Mouse (Mus musculus): Measurements from ENCODE around the gene Zdhhc9.
"Not testable (repeated sequence)": the region's sequence is repeated elsewhere in the genome, so short reads cannot be mapped to it uniquely, and the experiment has no call there.

Zdhhc9 gene

DNA sequence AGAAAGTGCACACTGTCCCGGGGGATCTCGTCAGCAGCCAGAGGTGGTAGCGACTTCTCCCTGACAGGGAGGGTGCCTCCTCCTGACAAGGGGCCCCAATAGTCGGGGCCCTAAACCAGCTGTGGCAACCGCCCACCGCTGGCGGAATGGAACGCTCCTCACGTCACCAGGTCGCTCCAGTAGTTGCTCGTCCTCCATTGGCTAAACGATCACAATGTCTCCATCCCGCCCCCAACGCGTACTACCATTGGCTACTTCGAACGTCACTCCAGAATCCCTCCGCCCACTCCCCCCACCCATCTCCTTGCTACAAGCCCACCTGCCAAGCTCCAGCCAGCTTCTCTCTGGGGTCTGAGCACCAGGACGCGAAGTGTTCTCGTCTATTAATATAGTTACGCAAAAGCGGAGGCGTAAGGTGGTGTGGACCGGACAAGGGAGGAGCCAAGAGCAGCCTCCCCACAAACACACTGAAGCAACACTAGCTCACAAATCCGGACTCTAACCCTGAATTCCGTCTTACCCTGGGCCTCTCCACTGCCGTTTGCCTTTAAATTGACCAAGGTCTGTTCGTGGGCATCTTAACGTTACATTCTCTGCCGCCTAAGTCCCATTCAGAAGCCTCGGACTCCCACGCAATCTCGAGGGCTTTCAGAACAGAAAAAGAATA is at the start of gene Zdhhc9:
Zdhhc9 (minus strand) TSS at position 360 of the 667 bp plus-strand sequence.
- peak; percentile 89 for DNase-seq

GRCm38 (mm10) chrX:48257011-48257410 is 48.3 kb upstream of the Zdhhc9 start:
- no peak for DNase-seq

DNA sequence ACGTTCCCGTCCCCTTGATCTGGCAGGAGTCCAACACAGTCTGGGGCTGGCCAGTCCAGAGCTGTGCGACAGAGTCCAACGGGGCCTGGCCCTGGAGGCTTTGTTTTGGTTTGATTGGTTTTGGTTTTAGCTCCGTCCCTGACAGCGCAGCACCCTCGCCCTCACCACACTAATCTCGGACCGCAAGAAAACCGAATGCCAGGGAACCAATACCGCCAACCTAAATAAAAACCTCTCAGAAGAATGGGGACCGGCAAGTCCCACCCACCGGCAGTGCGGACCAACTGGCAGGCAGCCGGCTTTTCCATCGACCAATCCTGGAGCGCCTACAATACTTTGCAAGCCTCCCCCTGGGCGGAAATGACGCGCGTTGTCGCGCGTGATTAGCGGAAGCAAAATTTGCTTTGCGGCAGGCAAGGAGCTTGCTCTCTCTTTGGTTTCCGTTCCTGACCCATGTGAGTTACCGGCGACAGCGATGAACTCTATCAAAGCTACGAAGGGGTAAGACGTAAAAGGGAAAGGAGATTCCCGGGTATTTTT is 47.9 kb upstream of the Zdhhc9 start, which contains the start of gene Utp14a:
Utp14a (plus strand) TSS at position 395 of the 540 bp plus-strand sequence.
- DNase-seq: peak; percentile 95

DNA sequence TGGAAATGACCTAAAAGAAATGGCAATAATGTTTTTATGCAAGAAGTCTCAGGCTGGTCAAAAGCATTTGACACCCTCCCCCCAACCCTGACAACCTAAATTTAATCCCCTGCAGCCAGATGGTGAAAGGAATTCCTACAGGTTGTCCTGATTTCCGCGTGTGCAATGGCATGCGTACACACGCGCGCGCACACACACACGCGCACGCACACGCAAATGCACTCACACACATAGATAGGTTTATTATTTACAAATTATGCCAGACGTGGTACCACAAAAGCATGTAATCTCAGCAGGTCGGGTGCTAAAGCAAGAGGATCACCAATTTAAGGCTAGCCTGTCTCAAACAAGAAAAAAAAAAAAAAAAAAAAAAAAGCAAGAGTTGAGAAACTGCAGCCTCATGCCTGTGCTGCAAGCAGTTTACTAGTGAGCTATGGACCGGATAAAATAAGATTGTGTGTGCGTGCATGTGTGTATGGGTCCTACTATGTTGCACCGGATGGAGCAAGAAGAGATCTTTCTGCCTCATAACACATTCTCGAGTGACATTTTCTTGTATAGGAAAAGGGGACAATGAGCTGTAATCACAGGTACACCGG is 47.3 kb upstream of the Zdhhc9 start:
- DNase-seq: no peak

GRCm38 (mm10) chrX:48234417-48234816 is 25.7 kb upstream of the Zdhhc9 start:
- no peak for DNase-seq

DNA sequence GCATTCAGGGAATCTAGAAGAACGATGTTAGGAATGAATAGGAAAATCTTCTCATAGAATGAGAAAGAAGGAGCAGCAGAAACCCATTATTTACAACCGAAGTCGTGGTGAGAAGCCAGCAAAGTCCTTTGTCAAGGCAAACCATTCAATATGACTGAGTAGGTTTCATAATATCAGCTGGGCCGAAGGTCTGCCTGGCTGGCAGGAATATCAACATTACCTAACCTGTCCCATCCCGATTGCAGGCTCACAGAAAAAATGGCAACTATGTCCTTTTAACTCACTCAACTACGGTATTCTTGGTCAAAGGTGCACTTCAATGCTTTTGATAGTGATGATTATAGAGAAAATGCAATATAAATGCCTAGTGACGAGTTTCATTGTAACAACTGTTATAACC is 17.5 kb upstream of the Zdhhc9 start:
- DNase-seq: no peak

DNA sequence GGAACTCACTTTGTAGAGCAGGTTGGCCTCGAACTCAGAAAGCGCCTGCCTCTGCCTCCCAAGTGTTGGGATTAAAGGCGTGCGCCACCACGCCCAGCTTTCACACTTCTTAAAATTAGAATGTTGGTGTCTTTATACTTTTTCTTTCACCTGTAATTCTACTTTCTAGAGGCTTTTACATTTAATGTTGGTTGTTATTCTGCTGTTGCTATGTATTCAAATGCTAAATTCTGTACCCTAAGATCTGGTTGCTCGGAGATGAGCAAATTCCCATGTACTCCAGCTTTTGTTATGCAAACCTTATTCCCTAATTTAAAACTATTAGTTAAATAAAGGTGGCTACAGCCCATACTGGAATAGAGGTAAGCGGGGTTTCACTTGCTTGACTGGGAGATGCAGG is 14.0 kb upstream of the Zdhhc9 start:
- DNase-seq: no peak

DNA sequence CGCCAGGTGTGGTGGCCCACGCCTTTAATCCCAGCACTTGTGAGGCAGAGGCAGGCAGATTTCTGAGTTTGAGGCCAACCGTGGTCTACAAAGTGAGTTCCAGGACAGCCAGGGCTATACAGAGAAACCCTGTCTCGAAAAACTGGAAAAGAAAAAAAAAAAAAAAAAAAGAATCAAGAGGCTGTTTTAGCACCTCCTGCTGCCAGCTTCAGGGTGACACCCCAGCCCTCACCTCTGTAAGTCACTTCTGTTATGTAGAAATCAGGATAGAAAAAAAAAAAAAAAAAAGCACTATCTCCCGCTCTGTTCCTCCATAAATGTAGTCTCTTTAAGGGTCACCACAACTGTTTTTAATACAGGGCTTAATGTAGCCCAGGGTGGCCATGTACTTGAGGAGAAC is 10.8 kb upstream of the Zdhhc9 start:
- DNase-seq: no peak

- not testable (repeated sequence) for DNase-seq
These were observed 1.1 kb upstream of the Zdhhc9 start for GRCm38 (mm10) chrX:48209746-48210145.

- DNase-seq: peak; percentile 49
These were observed 754 bp downstream of the Zdhhc9 start for GRCm38 (mm10) chrX:48207761-48208487.

GRCm38 (mm10) chrX:48204469-48204868 is 4.2 kb downstream of the Zdhhc9 start:
- DNase-seq: no peak

DNA sequence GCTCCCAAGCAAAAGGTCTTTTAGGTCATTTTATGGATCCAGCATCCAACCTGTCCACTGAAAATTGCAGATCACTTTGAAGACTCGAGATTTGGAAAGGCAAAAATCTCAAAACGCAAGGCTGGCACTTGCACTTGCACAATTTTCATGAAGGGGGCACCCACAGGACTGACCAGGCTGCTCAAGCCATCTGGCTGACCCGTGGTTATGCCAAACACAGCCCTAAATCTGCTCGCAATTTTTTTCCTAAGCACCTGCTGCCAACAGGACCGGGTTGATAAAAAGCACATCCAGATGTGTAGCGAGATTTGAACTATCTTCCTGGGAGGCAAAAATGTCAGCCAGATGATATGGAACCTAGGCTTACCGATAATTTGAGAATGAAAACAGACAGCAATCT is 4.9 kb downstream of the Zdhhc9 start:
- DNase-seq: no peak

DNA sequence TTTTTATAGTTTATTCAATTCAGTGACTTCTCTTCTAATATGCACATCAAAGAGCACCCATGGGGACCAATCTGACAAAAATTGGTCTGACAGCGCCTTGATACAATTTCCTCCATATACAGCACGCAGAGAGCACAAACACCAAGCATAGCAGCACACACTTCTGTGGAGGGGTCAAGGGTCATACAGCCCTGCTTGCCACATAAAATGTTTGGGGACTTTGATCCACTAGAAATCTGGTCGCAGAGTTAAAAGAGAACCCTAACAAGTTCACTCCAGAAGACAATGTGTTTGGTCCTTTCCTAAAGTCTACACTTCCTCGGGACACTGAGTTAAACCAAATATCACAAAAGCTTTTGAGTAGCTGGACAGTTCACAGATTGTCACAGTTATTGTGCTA is 5.7 kb downstream of the Zdhhc9 start:
- no peak for DNase-seq

DNA sequence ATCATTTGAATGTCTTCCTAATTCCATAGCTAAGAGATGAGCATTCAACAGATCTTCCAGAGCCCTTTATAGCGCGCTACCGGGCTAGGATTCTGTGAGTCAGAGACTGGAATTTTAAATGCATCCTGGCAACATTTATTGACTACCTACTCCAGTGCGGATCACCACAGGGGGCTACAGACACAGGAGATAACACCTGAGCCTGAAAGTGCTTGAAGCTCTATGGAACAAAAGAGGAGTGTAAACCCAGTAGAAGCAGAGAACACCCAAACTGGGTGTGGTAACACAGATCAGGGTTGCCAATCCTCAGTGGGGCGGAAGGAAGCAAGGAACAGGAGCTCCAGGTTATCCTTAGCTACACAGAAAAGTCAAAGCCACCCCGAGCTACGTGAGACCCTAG is 6.2 kb downstream of the Zdhhc9 start:
- no peak for DNase-seq

DNA sequence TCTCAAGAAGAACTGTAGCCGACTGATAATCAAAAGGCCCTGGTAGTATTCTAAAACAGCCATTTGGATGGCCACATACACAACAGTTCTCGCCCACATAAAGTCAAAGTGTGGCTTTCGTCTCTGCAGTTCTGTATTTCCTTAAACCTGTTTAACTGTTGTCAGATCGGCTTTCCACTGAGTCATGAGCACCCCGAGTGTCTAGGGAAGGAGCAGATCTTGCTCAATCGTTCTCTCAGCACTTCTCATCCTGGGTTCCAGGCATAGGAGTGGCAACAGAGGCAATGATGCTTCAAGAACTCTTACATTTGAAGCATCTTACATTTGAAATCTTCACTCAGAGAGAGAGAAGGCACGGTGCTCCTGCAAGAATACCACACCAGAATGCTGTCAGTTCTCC is 6.7 kb downstream of the Zdhhc9 start:
- DNase-seq: no peak

GRCm38 (mm10) chrX:48200699-48201098 is 8.0 kb downstream of the Zdhhc9 start:
- DNase-seq: no peak

DNA sequence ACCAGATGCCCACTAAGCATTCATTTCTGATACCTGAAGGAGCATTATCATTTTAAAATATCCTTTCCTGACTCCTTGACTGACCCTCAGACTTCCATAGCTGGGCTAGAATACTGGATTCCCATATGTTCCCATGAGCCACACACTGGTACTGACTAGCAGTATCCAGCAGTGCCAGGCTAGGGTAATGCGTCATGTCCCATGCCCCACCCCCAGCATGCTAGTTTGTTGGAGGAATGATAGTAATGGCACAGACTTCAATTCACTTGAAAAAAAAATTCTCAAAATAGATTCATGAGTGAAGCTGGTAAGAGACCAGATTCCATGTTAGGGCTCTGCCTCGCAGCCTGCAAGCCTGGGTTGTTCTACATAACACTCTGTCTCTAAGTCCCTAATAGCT is 9.7 kb downstream of the Zdhhc9 start:
- DNase-seq: no peak

GRCm38 (mm10) chrX:48197856-48198255 is 10.8 kb downstream of the Zdhhc9 start:
- no peak for DNase-seq

- DNase-seq: no peak
These were observed 15.2 kb downstream of the Zdhhc9 start for GRCm38 (mm10) chrX:48193235-48194152.

GRCm38 (mm10) chrX:48191261-48191660 is 17.4 kb downstream of the Zdhhc9 start:
- DNase-seq: no peak

DNA sequence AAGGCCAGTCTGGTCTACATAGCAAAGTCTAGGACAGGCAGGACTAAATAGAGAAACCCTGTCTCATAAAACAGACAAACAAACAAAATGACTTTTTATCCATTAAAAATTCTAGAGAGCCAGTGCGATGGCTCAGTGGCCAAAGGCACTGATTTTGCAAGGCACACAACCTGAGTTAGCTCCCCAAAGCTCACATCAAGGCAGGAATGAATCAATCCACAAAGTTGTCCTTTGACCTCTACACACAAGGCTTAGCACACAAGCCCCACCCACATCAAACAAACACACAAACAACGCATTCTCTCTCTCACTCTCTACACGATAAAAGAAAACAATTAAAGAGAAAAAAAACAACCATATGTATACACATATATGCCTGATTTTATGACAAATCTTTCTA is 24.0 kb downstream of the Zdhhc9 start:
- no peak for DNase-seq

DNA sequence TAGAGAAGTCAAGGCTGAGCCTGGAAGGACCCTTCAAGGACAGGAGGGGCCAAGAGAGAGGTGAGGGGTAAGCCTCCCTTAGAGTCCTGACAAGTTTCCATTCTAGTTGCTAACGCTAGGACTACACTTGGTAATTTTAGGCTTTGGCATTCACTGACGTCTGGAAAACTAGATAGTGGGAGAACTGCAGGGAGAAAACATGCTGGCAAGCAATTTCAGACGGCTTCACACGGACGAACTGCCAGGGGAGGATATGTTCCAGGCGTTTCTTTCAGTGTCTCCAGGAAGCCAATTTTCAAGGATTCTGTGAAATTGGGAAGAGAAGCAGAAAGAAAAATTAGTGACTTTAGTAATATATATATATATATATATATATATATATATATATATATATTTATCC is 26.8 kb downstream of the Zdhhc9 start:
- no peak for DNase-seq

DNA sequence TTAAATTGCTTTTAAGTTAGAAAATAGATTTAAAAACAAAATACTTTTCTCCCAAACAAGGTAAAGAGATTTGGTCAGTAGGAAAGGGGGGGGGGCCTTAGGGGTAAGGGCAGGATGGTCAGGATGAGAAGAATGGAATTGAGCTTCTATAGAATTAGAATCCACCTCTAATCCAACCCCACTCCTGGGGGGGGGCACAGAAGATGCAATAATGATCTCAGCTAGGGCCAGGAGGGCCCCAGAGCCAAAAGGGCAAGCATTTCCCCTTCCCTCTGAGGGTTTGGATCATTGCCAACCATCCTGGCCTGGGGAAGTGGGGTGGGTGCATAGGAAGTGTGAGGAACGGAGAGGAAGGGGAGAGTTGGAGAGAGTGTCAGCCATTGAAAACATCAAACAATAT is 38.3 kb downstream of the Zdhhc9 start:
- DNase-seq: no peak
